Mouse (Mus musculus): ENCODE data around the gene Filip1l. TPM values are rescaled to one million over a fixed set of nuclear protein-coding genes. Genes with fewer than 3 reads are reported as not detected.

The Filip1l gene
- polyA plus RNA-seq, 1 experiment, result 4.3 TPM

DNA sequence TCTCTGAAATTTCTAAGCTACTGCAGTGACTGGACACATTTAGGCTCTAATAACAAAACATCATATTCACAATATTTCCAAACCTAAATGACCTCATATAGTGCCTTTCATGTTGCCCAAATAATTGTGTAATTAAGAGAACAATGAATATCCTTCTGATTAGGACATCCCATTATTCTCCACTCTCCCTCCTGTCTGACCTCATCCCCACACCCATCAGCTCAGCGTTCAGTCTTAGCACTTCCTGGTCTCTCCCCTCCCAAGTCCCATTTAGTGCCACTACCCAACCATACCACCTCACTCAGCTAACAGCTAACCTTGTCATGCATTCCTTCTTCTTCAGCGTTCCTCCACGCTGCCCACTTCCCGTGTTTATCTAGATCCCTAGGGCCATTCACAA lies 130.0 kb downstream of the Filip1l start:
- WGBS, result 85% methylated on average over 4 of the region's 4 CpGs
- no peak for TF ChIP-seq CTCF (IDR thresholded peaks at IDR 0.05; ENCODE audit: borderline replicate concordance, control insufficient read depth, extremely low read depth, insufficient read depth, low read length, poor library complexity)
- no peak for TF ChIP-seq POLR2A (IDR thresholded peaks at IDR 0.05; ENCODE audit: control insufficient read depth, extremely low read depth, insufficient read depth, low read length, poor library complexity)
- H3K4me1 ChIP-seq (replicated peaks; ENCODE audit: control insufficient read depth, insufficient read depth, low read length), result no peaks in the 10 kb centered on the region
- DNase-seq, result no peak
- H3K4me3 ChIP-seq (ENCODE audit: control insufficient read depth, insufficient read depth, low read length), result no peak overlapping the region
- H3K27ac ChIP-seq (ENCODE audit: control insufficient read depth, insufficient read depth, low read length), result no peak overlapping the region
- no peaks in the 10 kb centered on the region for H3K27me3 ChIP-seq (ENCODE audit: control insufficient read depth, insufficient read depth, low read length)
- H3K36me3 ChIP-seq (ENCODE audit: control insufficient read depth, insufficient read depth, low read length), result no peaks in the 10 kb centered on the region

DNA sequence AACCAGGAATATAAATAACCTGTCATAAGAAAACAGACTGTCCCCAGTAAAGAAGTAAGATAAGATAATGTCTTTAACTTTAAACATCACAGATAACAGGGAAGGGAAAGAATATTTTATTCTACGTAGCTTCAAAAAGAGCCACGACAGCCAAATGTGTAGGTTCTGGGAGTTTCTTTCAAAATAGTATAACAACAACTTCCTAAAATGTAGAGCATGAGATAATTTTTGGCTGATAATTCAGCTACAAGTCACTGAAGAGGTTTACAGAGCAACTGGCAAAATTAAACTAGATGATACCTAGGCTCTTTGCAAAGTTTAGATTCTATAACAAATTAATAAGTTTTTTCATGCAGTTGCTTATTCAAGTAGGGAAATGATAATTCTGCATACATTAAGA lies 130.6 kb downstream of the Filip1l start:
- WGBS, result 81% methylated on average over 2 of the region's 2 CpGs
- H3K36me3 ChIP-seq (ENCODE audit: control insufficient read depth, insufficient read depth, low read length), result no peaks in the 10 kb centered on the region
- no peaks in the 10 kb centered on the region for H3K27me3 ChIP-seq (ENCODE audit: control insufficient read depth, insufficient read depth, low read length)
- no peak overlapping the region for H3K4me3 ChIP-seq (ENCODE audit: control insufficient read depth, insufficient read depth, low read length)
- H3K4me1 ChIP-seq (replicated peaks; ENCODE audit: control insufficient read depth, insufficient read depth, low read length), result no peaks in the 10 kb centered on the region
- no peak for TF ChIP-seq CTCF (IDR thresholded peaks at IDR 0.05; ENCODE audit: borderline replicate concordance, control insufficient read depth, extremely low read depth, insufficient read depth, low read length, poor library complexity)
- TF ChIP-seq POLR2A (IDR thresholded peaks at IDR 0.05; ENCODE audit: control insufficient read depth, extremely low read depth, insufficient read depth, low read length, poor library complexity), result no peak
- DNase-seq, result no peak
- no peak overlapping the region for H3K27ac ChIP-seq (ENCODE audit: control insufficient read depth, insufficient read depth, low read length)

DNA sequence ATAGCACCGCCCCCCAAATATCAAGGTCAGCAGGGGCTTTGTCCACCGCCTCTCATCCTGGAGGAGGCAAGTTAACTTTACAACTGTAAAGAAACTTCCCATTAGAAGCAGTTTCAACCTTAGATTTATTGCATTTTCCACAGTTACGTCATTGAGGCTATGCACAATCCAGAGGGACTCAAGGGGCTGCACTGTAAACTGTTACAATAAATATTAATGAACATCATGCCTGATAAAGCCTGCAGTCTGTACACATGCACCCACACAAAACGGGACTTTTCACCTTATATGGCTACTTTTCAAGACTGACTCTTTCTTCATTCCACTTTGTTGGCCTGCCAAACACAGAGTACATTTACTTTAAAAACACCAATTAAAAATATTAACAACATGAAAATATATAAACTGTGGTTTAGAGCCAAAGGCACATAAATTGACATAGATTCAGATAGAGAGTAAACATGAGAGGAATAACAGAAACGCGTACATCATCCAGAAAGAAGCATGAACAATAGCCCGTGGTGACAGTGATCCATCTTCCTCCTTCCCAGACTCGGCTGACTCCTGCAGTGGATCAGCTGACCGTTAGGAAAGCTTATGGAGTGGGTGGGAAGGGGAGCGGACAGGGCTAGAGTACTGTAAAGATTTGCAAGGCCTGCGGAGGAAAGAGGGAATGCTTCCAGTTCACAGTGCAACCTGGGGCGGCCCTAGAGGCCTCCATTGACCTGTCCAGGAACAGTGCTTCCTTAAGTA lies 131.3 kb downstream of the Filip1l start:
- Histone ChIP-seq H3K27ac (ENCODE audit: control insufficient read depth, insufficient read depth, low read length) (no peak overlapping the region), H3K4me3 (ENCODE audit: control insufficient read depth, insufficient read depth, low read length) (no peak overlapping the region), H3K4me1 (replicated peaks; ENCODE audit: control insufficient read depth, insufficient read depth, low read length) (no peaks in the 10 kb centered on the region), H3K27me3 (ENCODE audit: control insufficient read depth, insufficient read depth, low read length) (no peaks in the 10 kb centered on the region), H3K36me3 (ENCODE audit: control insufficient read depth, insufficient read depth, low read length) (no peaks in the 10 kb centered on the region)
- WGBS, result 94% methylated on average over 12 of the region's 12 CpGs
- TF ChIP-seq CTCF (IDR thresholded peaks at IDR 0.05; ENCODE audit: borderline replicate concordance, control insufficient read depth, extremely low read depth, insufficient read depth, low read length, poor library complexity) (no peak), POLR2A (IDR thresholded peaks at IDR 0.05; ENCODE audit: control insufficient read depth, extremely low read depth, insufficient read depth, low read length, poor library complexity) (no peak)
- DNase-seq, result no peak

DNA sequence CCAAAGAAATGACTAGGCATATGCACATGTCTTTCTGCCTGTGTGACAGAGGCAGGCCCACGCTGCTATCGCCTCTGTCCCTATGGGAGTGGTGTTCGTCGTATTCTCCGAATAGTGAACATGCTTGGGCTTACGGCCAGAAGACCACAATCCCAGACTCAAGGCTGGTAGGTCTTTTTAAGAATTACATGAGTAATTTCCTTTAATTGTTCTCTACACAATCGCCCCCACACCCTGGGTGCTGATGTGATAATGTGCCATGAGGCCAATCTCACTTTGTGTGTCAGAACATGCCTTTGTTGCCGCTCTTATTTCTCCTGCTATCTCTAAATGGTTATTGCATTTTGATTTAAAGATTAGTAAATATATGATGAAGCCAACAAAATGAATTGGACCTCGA lies 132.4 kb downstream of the Filip1l start:
- H3K4me1 ChIP-seq (replicated peaks; ENCODE audit: control insufficient read depth, insufficient read depth, low read length), result no peaks in the 10 kb centered on the region
- H3K27me3 ChIP-seq (ENCODE audit: control insufficient read depth, insufficient read depth, low read length), result no peaks in the 10 kb centered on the region
- WGBS, result 91% methylated on average over 9 of the region's 9 CpGs
- TF ChIP-seq POLR2A (IDR thresholded peaks at IDR 0.05; ENCODE audit: control insufficient read depth, extremely low read depth, insufficient read depth, low read length, poor library complexity) (no peak), CTCF (IDR thresholded peaks at IDR 0.05; ENCODE audit: borderline replicate concordance, control insufficient read depth, extremely low read depth, insufficient read depth, low read length, poor library complexity) (no peak)
- H3K4me3 ChIP-seq (ENCODE audit: control insufficient read depth, insufficient read depth, low read length), result no peak overlapping the region
- H3K36me3 ChIP-seq (ENCODE audit: control insufficient read depth, insufficient read depth, low read length), result no peaks in the 10 kb centered on the region
- no peak overlapping the region for H3K27ac ChIP-seq (ENCODE audit: control insufficient read depth, insufficient read depth, low read length)
- no peak for DNase-seq

DNA sequence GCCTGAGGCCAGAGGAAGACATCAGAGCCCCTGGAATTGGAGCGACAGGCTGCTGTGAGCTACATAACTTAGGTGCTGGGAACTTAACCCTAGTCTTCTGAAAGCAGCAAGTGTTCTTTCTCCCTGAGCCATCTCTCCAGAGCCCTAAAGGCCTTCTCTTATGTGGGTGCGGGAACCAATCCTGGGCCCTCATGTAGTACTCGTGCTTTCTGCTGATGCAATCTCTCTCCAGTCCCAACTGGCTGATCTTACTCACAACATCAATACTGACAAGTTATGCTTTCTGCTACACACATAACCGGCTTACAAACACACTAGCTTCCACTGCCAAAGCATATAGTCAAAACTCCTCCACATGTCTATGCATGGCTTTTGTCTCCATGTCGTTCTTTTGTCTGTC lies 133.4 kb downstream of the Filip1l start:
- WGBS, result 94% methylated on average over 5 of the region's 5 CpGs
- Histone ChIP-seq H3K4me3 (ENCODE audit: control insufficient read depth, insufficient read depth, low read length) (no peak overlapping the region), H3K36me3 (ENCODE audit: control insufficient read depth, insufficient read depth, low read length) (no peaks in the 10 kb centered on the region), H3K27ac (ENCODE audit: control insufficient read depth, insufficient read depth, low read length) (no peak overlapping the region), H3K4me1 (replicated peaks; ENCODE audit: control insufficient read depth, insufficient read depth, low read length) (no peaks in the 10 kb centered on the region), H3K27me3 (ENCODE audit: control insufficient read depth, insufficient read depth, low read length) (no peaks in the 10 kb centered on the region)
- no peak for TF ChIP-seq CTCF (IDR thresholded peaks at IDR 0.05; ENCODE audit: borderline replicate concordance, control insufficient read depth, extremely low read depth, insufficient read depth, low read length, poor library complexity)
- no peak for TF ChIP-seq POLR2A (IDR thresholded peaks at IDR 0.05; ENCODE audit: control insufficient read depth, extremely low read depth, insufficient read depth, low read length, poor library complexity)
- DNase-seq, result no peak

DNA sequence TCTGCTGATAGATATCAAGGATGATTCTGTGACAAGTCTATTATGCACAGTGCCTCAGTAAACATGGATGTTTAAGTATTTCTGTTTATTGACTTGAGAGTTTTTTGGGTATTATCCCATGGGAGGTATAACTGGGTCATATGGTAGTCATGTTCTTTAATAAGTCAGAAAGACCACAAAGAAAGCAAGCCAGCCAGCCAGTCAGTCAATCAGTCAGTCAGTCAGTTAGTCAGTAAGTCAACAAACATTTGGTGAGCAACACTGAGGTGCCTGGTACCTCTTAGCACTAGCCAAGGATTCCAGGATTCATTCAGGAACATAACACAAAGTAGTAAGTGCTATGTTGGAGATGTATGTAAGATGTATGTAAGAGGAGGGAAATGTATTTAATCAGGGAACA lies 135.8 kb downstream of the Filip1l start:
- TF ChIP-seq POLR2A (IDR thresholded peaks at IDR 0.05; ENCODE audit: control insufficient read depth, extremely low read depth, insufficient read depth, low read length, poor library complexity), result no peak
- no peaks in the 10 kb centered on the region for H3K27me3 ChIP-seq (ENCODE audit: control insufficient read depth, insufficient read depth, low read length)
- no peaks in the 10 kb centered on the region for H3K36me3 ChIP-seq (ENCODE audit: control insufficient read depth, insufficient read depth, low read length)
- H3K4me1 ChIP-seq (replicated peaks; ENCODE audit: control insufficient read depth, insufficient read depth, low read length), result no peaks in the 10 kb centered on the region
- H3K27ac ChIP-seq (ENCODE audit: control insufficient read depth, insufficient read depth, low read length), result no peak overlapping the region
- no peak for DNase-seq
- no peak overlapping the region for H3K4me3 ChIP-seq (ENCODE audit: control insufficient read depth, insufficient read depth, low read length)

DNA sequence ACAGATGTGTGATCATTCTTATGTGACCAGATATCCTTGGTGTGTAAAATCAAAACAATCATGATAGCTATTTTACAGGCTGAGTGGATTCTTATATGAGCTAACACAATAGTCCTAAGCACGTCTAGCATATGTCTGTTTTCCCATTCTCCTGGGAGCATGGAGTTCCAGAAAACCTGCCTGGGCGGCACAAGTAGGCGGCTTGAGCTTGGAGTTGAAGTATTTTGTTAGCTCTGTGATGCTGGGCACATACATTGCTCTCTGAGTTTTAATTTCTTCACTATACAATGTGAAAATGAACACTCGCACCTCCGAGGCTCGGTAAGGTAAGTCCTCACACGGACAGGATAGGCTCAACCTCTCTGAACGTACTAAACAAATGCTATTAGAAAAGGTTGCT lies 137.8 kb downstream of the Filip1l start:
- Histone ChIP-seq H3K27me3 (ENCODE audit: control insufficient read depth, insufficient read depth, low read length) (no peaks in the 10 kb centered on the region), H3K4me1 (replicated peaks; ENCODE audit: control insufficient read depth, insufficient read depth, low read length) (peaks cover 2% of the 10 kb centered on the region; the same call in 1 of the 2 replicates), H3K4me3 (ENCODE audit: control insufficient read depth, insufficient read depth, low read length) (no peak overlapping the region), H3K36me3 (ENCODE audit: control insufficient read depth, insufficient read depth, low read length) (no peaks in the 10 kb centered on the region), H3K27ac (ENCODE audit: control insufficient read depth, insufficient read depth, low read length) (no peak overlapping the region)
- DNase-seq, result no peak
- WGBS, result 98% methylated on average over 8 of the region's 8 CpGs
- no peak for TF ChIP-seq CTCF (IDR thresholded peaks at IDR 0.05; ENCODE audit: borderline replicate concordance, control insufficient read depth, extremely low read depth, insufficient read depth, low read length, poor library complexity)
- TF ChIP-seq POLR2A (IDR thresholded peaks at IDR 0.05; ENCODE audit: control insufficient read depth, extremely low read depth, insufficient read depth, low read length, poor library complexity), result no peak
